ENCODE assay signal across 14 mouse cellular contexts in genomic region chr9:14718332-14718691, GRCm38 (mm10). TPM values are rescaled to one million over a fixed set of nuclear protein-coding genes. Genes with fewer than 3 reads are reported as not detected.
A peak's percentile ranks its signal among the peaks of the same experiment; 100 is the strongest.
DNase-seq lines count a peak whose midpoint lies in the region; ATAC-seq and TF ChIP-seq lines count a peak whose summit lies in the region.
"Had no signal": no experiment of that assay in that cellular context is flagged by ENCODE, and none has a peak within 500 bp of the region (broad histone marks: within the 10 kb centered on the region; RNA-seq: fewer than 3 reads in every experiment).

No protein-coding gene starts in this region.

- no peaks in the 10 kb centered on the region for H3K27me3 ChIP-seq in kidney, postnatal 0 days (ENCODE audit: insufficient read depth, low read length)
- no peaks in the 10 kb centered on the region for H3K27me3 ChIP-seq in lung, postnatal 0 days (replicated peaks; ENCODE audit: insufficient read depth, low read length)
- H3K27me3 ChIP-seq in limb, embryonic 10.5 days (ENCODE audit: low read depth, poor library complexity, severe bottlenecking) = no peaks in the 10 kb centered on the region
- H3K27me3 ChIP-seq: limb, embryonic 13.5 days had no signal

- TF ChIP-seq EP300 in lung, postnatal 0 days (IDR thresholded peaks at IDR 0.05) = peak; percentile 39; the same call in 1 of the 2 replicates

- 0 out of 2 replicates have a peak overlapping the region, but pooled peaks have one; percentile 3 for H3K4me2 ChIP-seq in kidney, postnatal 0 days (ENCODE audit: low read length)
- peak overlapping the region; percentile 52 for H3K4me2 ChIP-seq in lung, postnatal 0 days (replicated peaks; ENCODE audit: low read depth, low read length)
- H3K4me2 ChIP-seq: hindbrain, embryonic 13.5 days; limb, embryonic 13.5 days had no signal

- H3K36me3 ChIP-seq in kidney, postnatal 0 days (ENCODE audit: insufficient read depth, low read length) = no peaks in the 10 kb centered on the region
- H3K36me3 ChIP-seq in lung, postnatal 0 days (ENCODE audit: insufficient read depth, low read length) = no peaks in the 10 kb centered on the region
- no peaks in the 10 kb centered on the region for H3K36me3 ChIP-seq in limb, embryonic 10.5 days
- H3K36me3 ChIP-seq: hindbrain, embryonic 13.5 days; limb, embryonic 13.5 days had no signal

- H3K4me1 ChIP-seq in kidney, postnatal 0 days (replicated peaks; ENCODE audit: insufficient read depth, low read length) = no peaks in the 10 kb centered on the region
- peaks cover 9% of the 10 kb centered on the region for H3K4me1 ChIP-seq in lung, postnatal 0 days (ENCODE audit: insufficient read depth, low read depth, low read length)
- 0 out of 2 replicates have a peak, but pooled peaks cover 3% of the 10 kb centered on the region for H3K4me1 ChIP-seq in limb, embryonic 10.5 days
- H3K4me1 ChIP-seq: hindbrain, embryonic 13.5 days; limb, embryonic 13.5 days had no signal

- peak overlapping the region; percentile 62 for H3K4me3 ChIP-seq in gastrocnemius, adult 2 months
- no peak overlapping the region for H3K4me3 ChIP-seq in kidney, postnatal 0 days (replicated peaks; ENCODE audit: low read depth, low read length)
- peak overlapping the region; percentile 33 for H3K4me3 ChIP-seq in lung, postnatal 0 days (ENCODE audit: low read depth, low read length)
- no peak overlapping the region for H3K4me3 ChIP-seq in limb, embryonic 10.5 days
- H3K4me3 ChIP-seq: hindbrain, embryonic 13.5 days; limb, embryonic 13.5 days had no signal

- no peaks in the 10 kb centered on the region for H3K9me3 ChIP-seq in kidney, postnatal 0 days (replicated peaks; ENCODE audit: low read length)
- H3K9me3 ChIP-seq in lung, postnatal 0 days (ENCODE audit: low read length) = no peaks in the 10 kb centered on the region
- no peaks in the 10 kb centered on the region for H3K9me3 ChIP-seq in limb, embryonic 10.5 days (replicated peaks)
- H3K9me3 ChIP-seq: hindbrain, embryonic 13.5 days; limb, embryonic 13.5 days had no signal

- no peak for DNase-seq in gastrocnemius, adult 2 months
- no peak for DNase-seq in gastrocnemius, postnatal 4 days (ENCODE audit: low spot score in 2 of 2)
- DNase-seq in kidney, postnatal 0 days (ENCODE audit: low spot score) = no peak
- DNase-seq in kidney, postnatal 25 days = no peak
- DNase-seq in 3T3-L1 (ENCODE audit: low read depth, low spot score) (peak; percentile 67), MN1 (ENCODE audit: low spot score) (no peak)
- peak; percentile 79 for DNase-seq in lung, postnatal 0 days (ENCODE audit: low spot score)
- no peak for DNase-seq in limb, embryonic 10.5 days (ENCODE audit: low spot score)
- DNase-seq: cerebellum, adult 2 months; spleen, adult 18-20 months had no signal

- TF ChIP-seq CTCF in gastrocnemius, adult 2 months (IDR thresholded peaks at IDR 0.05) = no peak
- no peak for TF ChIP-seq CTCF in kidney, postnatal 0 days (IDR thresholded peaks at IDR 0.05; ENCODE audit: low read depth)
- TF ChIP-seq CTCF in lung, postnatal 0 days (IDR thresholded peaks at IDR 0.05) = no peak

- no peak for ATAC-seq in kidney, postnatal 0 days (replicated peaks; ENCODE audit: low FRiP score, low read depth)
- ATAC-seq in lung, postnatal 0 days = peak; percentile 82

- no peak overlapping the region for H3K9ac ChIP-seq in kidney, postnatal 0 days (ENCODE audit: low read depth, low read length)
- 0 out of 2 replicates have a peak overlapping the region, but pooled peaks have one; percentile 13 for H3K9ac ChIP-seq in lung, postnatal 0 days (replicated peaks; ENCODE audit: low read depth)
- H3K9ac ChIP-seq: hindbrain, embryonic 13.5 days; limb, embryonic 13.5 days had no signal

- intact Hi-C loops in gastrocnemius, adult 2 months (cut with DNase I) = no loop called here

- peak overlapping the region; percentile 69 for H3K27ac ChIP-seq in gastrocnemius, adult 2 months
- H3K27ac ChIP-seq in kidney, postnatal 0 days = no peak overlapping the region
- H3K27ac ChIP-seq in lung, postnatal 0 days (ENCODE audit: low read length) = peak overlapping the region; percentile 76
- no peak overlapping the region for H3K27ac ChIP-seq in limb, embryonic 10.5 days
- H3K27ac ChIP-seq: hindbrain, embryonic 13.5 days; limb, embryonic 13.5 days had no signal

RNA-seq across cellular contexts. Expression of gene Piwil4, which starts 22.2 kb away (rescaled TPM):
- total RNA-seq in gastrocnemius, adult 2 months (2021) = under 1 TPM in 1 of 2 experiments, not detected in 1; 0.11 TPM
- total RNA-seq in gastrocnemius, postnatal 4 days (2021) = under 1 TPM; 0.23 to 0.25 TPM
- 0.08 and 0.11 TPM in 2 replicates for polyA plus RNA-seq in kidney, postnatal 0 days (2015; fragmentation: Nextera tagmentation; extraction: Ambion mirVana)
- 9.1 and 9.8 TPM in 2 replicates for polyA plus RNA-seq in lung, postnatal 0 days (2015; fragmentation: Nextera tagmentation; extraction: Ambion mirVana)
- polyA plus RNA-seq in limb, embryonic 10.5 days (2016; fragmentation: Nextera tagmentation; extraction: Ambion mirVana) = not detected in 2 replicates
- total RNA-seq: monocyte, adult 5-6 weeks had no signal
- polyA plus RNA-seq: limb, embryonic 13.5 days had no signal

RNA-seq across cellular contexts. Expression of gene Fut4, which starts 33.9 kb away (rescaled TPM):
- under 1 TPM; 0.20 to 0.28 TPM for total RNA-seq in gastrocnemius, adult 2 months (2021)
- 1 to 10 TPM in 1 of 2 experiments, under 1 TPM in 1; 0.98 to 1.2 TPM for total RNA-seq in gastrocnemius, postnatal 4 days (2021)
- 2.9 and 3.2 TPM in 2 replicates for polyA plus RNA-seq in kidney, postnatal 0 days (2015; fragmentation: Nextera tagmentation; extraction: Ambion mirVana)
- polyA plus RNA-seq in lung, postnatal 0 days (2015; fragmentation: Nextera tagmentation; extraction: Ambion mirVana) = 6.1 and 7.8 TPM in 2 replicates
- polyA plus RNA-seq in limb, embryonic 10.5 days (2016; fragmentation: Nextera tagmentation; extraction: Ambion mirVana) = 5.0 and 6.4 TPM in 2 replicates

RNA-seq across cellular contexts. Expression of gene 1700012B09Rik, which starts 52.5 kb away (rescaled TPM):
- total RNA-seq in gastrocnemius, adult 2 months (2021) = not detected
- not detected for total RNA-seq in gastrocnemius, postnatal 4 days (2021)
- polyA plus RNA-seq in kidney, postnatal 0 days (2015; fragmentation: Nextera tagmentation; extraction: Ambion mirVana) = not detected in 2 replicates
- polyA plus RNA-seq in lung, postnatal 0 days (2015; fragmentation: Nextera tagmentation; extraction: Ambion mirVana) = 11.9 and 12.5 TPM in 2 replicates
- not detected in 2 replicates for polyA plus RNA-seq in limb, embryonic 10.5 days (2016; fragmentation: Nextera tagmentation; extraction: Ambion mirVana)
- total RNA-seq: adrenal gland, postnatal 36 days; monocyte, adult 5-6 weeks had no signal

Comparison
In these comparisons a context has a peak if more than half of its experiments do, and no peak if none do; other contexts are left out.
1. DNase-seq: peak in 3T3-L1 (single experiment) and lung, postnatal 0 days (single experiment); none in gastrocnemius, adult 2 months (single experiment), gastrocnemius, postnatal 4 days (0 of 2), kidney, postnatal 0 days (single experiment), kidney, postnatal 25 days (0 of 2), MN1 (single experiment) and limb, embryonic 10.5 days (single experiment).
2. H3K27ac ChIP-seq: peak in gastrocnemius, adult 2 months (single experiment) and lung, postnatal 0 days (single experiment); none in kidney, postnatal 0 days (single experiment) and limb, embryonic 10.5 days (single experiment).
3. H3K4me3 ChIP-seq: peak in gastrocnemius, adult 2 months (single experiment) and lung, postnatal 0 days (single experiment); none in kidney, postnatal 0 days (single experiment) and limb, embryonic 10.5 days (single experiment).
4. RNA of gene 1700012B09Rik, which starts 52.5 kb away (polyA plus RNA-seq): 11.9 to 12.5 TPM in lung, postnatal 0 days; not detected in kidney, postnatal 0 days and not detected in limb, embryonic 10.5 days; every median in the first group is over 10 times any median in the second.